Mouse (Mus musculus): ENCODE data around the gene Utp3.
"Not testable (repeated sequence)": the region's sequence is repeated elsewhere in the genome, so short reads cannot be mapped to it uniquely, and the experiment has no call there.

Utp3 gene

GRCm38 (mm10) chr5:88554086-88554886 is at the start of gene Utp3:
Utp3 (plus strand) TSS chr5:88554462.
- peak; percentile 94 to 95 for DNase-seq

- DNase-seq = no peak
These were observed 45.7 kb upstream of the Utp3 start for GRCm38 (mm10) chr5:88508555-88508954.

GRCm38 (mm10) chr5:88508990-88509389 is 45.3 kb upstream of the Utp3 start:
- no peak for DNase-seq

- peak; percentile 43 to 63 for DNase-seq
These were observed 35.0 kb upstream of the Utp3 start for GRCm38 (mm10) chr5:88519232-88519631.

- no peak for DNase-seq
These were observed 26.6 kb upstream of the Utp3 start, which contains the start of gene Jchain for GRCm38 (mm10) chr5:88527657-88528056. Jchain (minus strand) TSS chr5:88527891.

GRCm38 (mm10) chr5:88530908-88531307 is 23.4 kb upstream of the Utp3 start:
- DNase-seq = no peak

- no peak for DNase-seq
These were observed 19.6 kb upstream of the Utp3 start for GRCm38 (mm10) chr5:88534697-88535096.

GRCm38 (mm10) chr5:88540845-88541244 is 13.4 kb upstream of the Utp3 start:
- no peak for DNase-seq

- DNase-seq = peak; percentile 62 to 71
These were observed 11.5 kb upstream of the Utp3 start for GRCm38 (mm10) chr5:88542651-88543282.

GRCm38 (mm10) chr5:88544411-88544810 is 9.9 kb upstream of the Utp3 start:
- not testable (repeated sequence) for DNase-seq

GRCm38 (mm10) chr5:88545536-88545935 is 8.7 kb upstream of the Utp3 start:
- no peak for DNase-seq

GRCm38 (mm10) chr5:88553271-88554085 is 784 bp upstream of the Utp3 start:
- DNase-seq = no peak

- DNase-seq = no peak
These were observed 4.7 kb downstream of the Utp3 start for GRCm38 (mm10) chr5:88558991-88559390.

- no peak for DNase-seq
These were observed 7.0 kb downstream of the Utp3 start for GRCm38 (mm10) chr5:88561080-88561814.

- DNase-seq = no peak
These were observed 8.9 kb downstream of the Utp3 start for GRCm38 (mm10) chr5:88562863-88563780.

GRCm38 (mm10) chr5:88564501-88565147 is 10.4 kb downstream of the Utp3 start, which contains the start of gene Rufy3:
Rufy3 (plus strand) TSS chr5:88565040.
- DNase-seq = peak; percentile 91 to 94

GRCm38 (mm10) chr5:88565148-88566033 is 11.1 kb downstream of the Utp3 start:
- peak; percentile 79 to 87 for DNase-seq

GRCm38 (mm10) chr5:88566034-88566841 is 12.0 kb downstream of the Utp3 start:
- no peak for DNase-seq

- peak; percentile 52 to 77 for DNase-seq
These were observed 15.3 kb downstream of the Utp3 start for GRCm38 (mm10) chr5:88569541-88569940.

Measured in kidney, postnatal 36 days (tissue).